Mouse (Mus musculus) embryonic facial prominence, embryonic 13.5 days (tissue): Measurements from ENCODE around the gene 9530003J23Rik. TPM values are rescaled to one million over a fixed set of nuclear protein-coding genes. Genes with fewer than 3 reads are reported as not detected.
"Not testable (repeated sequence)": the region's sequence is repeated elsewhere in the genome, so short reads cannot be mapped to it uniquely, and the experiment has no call there.

Source experiments
- ATAC-seq: fragments of 200-750 bp; cut with Nextera tagmentation; 2 replicates; pipeline ENCODE4 v1.8.0; 2017; ENCODE audit warnings: low read depth; ENCODE audit not compliant: insufficient number of reproducible peaks, insufficient read depth, low FRiP score, low TSS enrichment
- H3K27ac ChIP-seq: fragments of 300-500 bp; sonication (generic); 2 replicates; pipeline ENCODE4 v1.5.1; 2015; ENCODE audit warnings: moderate library complexity, mild to moderate bottlenecking, inconsistent platforms
- H3K27me3 ChIP-seq: fragments of 300-500 bp; sonication (generic); 2 replicates; pipeline ENCODE4 v1.6.1; 2015; ENCODE audit warnings: mild to moderate bottlenecking, inconsistent platforms
- H3K36me3 ChIP-seq: fragments of 300-500 bp; sonication (generic); 2 replicates; pipeline ENCODE4 v1.6.1; 2015; ENCODE audit warnings: mild to moderate bottlenecking, inconsistent platforms
- H3K4me1 ChIP-seq: fragments of 300-500 bp; sonication (generic); 2 replicates; pipeline ENCODE4 v1.6.1; 2015; ENCODE audit warnings: inconsistent platforms
- H3K4me2 ChIP-seq: fragments of 300-500 bp; sonication (generic); 2 replicates; pipeline ENCODE4 v1.6.1; 2015; ENCODE audit warnings: moderate library complexity, mild to moderate bottlenecking, inconsistent platforms
- H3K4me3 ChIP-seq: fragments of 300-500 bp; sonication (generic); 2 replicates; pipeline ENCODE4 v1.5.1; 2015; ENCODE audit warnings: mild to moderate bottlenecking, inconsistent platforms
- H3K9ac ChIP-seq: fragments of 300-500 bp; sonication (generic); 2 replicates; pipeline ENCODE4 v1.6.1; 2015; ENCODE audit warnings: mild to moderate bottlenecking, inconsistent platforms
- H3K9me3 ChIP-seq: fragments of 300-500 bp; sonication (generic); 2 replicates; pipeline ENCODE4 v1.6.1; 2016; ENCODE audit warnings: inconsistent platforms
- WGBS: fragments of 180-500 bp; shearing (Covaris S2); methylation state at CpG from one replicate; pipeline ENCODE4 v1.1.7; 2015; ENCODE audit warnings: mixed read lengths; 5-methylcytosine and 5-hydroxymethylcytosine counted together
- polyA plus RNA-seq: library from polyadenylated mRNA; unstranded; fragments of >200 nt; fragmentation: Nextera tagmentation; extraction: Ambion mirVana; gene quantifications from 2 replicates; pipeline ENCODE4 v1.2.1, GENCODE M21; 2015

9530003J23Rik gene
- polyA plus RNA-seq, 1 experiment from 2014 or later: not detected

DNA sequence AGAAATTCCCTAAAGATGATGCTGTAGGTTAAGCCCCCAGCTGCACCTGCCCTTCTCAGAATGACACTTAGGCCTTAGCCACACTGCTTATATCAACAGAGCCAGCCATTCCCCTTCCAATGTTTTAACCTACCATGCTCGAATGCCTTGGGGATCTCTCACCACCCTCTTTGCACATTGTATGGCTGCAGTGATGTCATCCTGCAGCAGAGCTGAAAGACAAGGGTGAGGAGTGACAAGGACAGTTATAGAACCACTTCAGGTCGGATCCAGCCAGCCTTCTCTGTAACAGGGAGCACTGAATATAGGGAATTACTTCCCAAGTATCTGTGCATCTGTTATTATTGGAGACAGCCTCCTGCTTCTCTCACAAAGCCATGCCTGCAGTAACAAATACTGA lies 40.0 kb upstream of the 9530003J23Rik start:
- H3K9me3 ChIP-seq, H3K27me3 ChIP-seq, H3K36me3 ChIP-seq, H3K27ac ChIP-seq, H3K4me2 ChIP-seq, H3K9ac ChIP-seq, H3K4me3 ChIP-seq, H3K4me1 ChIP-seq, ATAC-seq: not testable (repeated sequence)
- WGBS: 46% methylated on average over 2 of the region's 2 CpGs

DNA sequence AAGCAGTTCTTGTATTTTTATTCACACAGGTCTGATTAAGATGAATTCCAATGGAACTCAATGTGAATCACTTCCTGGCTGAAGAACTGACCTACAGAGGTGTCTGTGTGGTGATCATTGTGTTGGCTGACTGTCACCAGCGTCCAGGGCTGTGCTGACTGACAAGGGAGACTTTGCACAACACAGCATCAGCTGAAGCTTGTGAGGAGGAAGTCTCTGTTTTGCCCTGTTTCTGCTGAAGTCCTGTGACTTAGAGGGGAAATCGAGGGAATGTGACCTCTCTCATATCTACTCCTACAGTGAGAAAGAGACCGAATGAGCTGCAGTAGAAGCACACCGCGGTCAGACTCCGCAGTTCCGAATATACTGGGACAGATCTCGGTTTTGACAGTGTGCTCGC lies 39.3 kb upstream of the 9530003J23Rik start:
- not testable (repeated sequence) for H3K9ac ChIP-seq, H3K4me2 ChIP-seq, H3K27ac ChIP-seq, H3K9me3 ChIP-seq, H3K4me1 ChIP-seq, ATAC-seq, H3K4me3 ChIP-seq, H3K27me3 ChIP-seq, H3K36me3 ChIP-seq
- WGBS: 83% methylated on average over 9 of the region's 9 CpGs

DNA sequence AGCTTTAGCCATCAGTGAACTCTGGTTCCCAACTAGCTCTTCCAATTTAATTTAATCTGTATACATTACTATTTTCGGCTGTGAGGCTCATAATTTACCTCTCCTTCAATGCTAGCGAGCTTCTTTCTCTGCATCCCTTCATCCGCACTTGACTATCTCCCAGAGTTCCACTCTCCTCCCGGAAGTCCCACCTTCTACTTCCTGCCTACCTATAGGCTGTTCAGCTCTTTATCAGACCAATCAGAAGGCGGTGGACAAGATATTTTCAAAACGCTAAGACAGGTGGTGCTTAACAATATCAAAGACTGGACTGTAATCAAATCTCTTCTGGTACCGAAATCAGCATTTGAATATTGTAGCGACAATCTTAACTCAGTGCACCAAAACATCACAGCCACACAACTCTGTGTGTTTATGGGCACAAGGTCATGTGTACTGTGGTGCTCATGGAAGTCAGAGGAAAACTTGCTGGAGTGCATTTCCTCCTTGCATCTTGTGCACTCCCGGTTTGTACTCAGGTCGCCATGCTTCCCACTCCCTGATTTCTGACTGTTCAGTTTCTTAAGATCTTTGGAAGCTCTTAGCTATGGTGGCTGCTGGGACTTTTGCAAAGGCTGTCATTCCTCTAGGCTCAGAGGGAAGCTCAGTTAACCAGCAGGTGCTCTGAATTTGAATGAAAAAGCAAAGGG lies 37.3 kb upstream of the 9530003J23Rik start:
- WGBS: 76% methylated on average over 10 of the region's 10 CpGs
- H3K4me2 ChIP-seq: no peak overlapping the region

DNA sequence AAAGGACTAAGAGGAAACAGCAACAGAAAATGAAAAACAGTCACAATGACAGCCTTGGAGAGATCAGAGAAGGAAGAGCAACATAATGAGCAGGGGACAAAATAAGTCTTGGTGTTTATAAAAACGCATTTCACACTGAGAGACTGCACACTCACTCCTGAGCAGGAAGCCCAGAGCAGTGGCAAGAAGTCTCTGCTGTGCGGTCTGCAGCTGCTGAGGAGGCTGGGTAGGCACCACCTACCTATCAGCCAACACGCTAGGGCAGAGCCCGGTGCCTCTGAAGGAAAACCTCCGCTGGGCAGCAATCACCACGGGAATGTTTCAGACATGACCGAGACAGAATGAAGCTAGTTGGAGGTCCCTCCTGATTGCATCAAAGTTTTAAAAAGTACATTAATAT lies 36.1 kb upstream of the 9530003J23Rik start:
- 77% methylated on average over 4 of the region's 7 CpGs for WGBS
- not testable (repeated sequence) for H3K9me3 ChIP-seq, H3K4me2 ChIP-seq, H3K27ac ChIP-seq, H3K4me3 ChIP-seq, ATAC-seq, H3K27me3 ChIP-seq, H3K9ac ChIP-seq, H3K4me1 ChIP-seq, H3K36me3 ChIP-seq

More for the DNA sequence above, 37.3 kb upstream of the 9530003J23Rik start:
- no peak overlapping the region for H3K9ac ChIP-seq
- no peak overlapping the region for H3K27ac ChIP-seq
- H3K27me3 ChIP-seq: no peaks in the 10 kb centered on the region
- H3K4me1 ChIP-seq: no peaks in the 10 kb centered on the region
- no peak overlapping the region for H3K4me3 ChIP-seq
- no peaks in the 10 kb centered on the region for H3K9me3 ChIP-seq
- H3K36me3 ChIP-seq: no peaks in the 10 kb centered on the region
- ATAC-seq: no peak

DNA sequence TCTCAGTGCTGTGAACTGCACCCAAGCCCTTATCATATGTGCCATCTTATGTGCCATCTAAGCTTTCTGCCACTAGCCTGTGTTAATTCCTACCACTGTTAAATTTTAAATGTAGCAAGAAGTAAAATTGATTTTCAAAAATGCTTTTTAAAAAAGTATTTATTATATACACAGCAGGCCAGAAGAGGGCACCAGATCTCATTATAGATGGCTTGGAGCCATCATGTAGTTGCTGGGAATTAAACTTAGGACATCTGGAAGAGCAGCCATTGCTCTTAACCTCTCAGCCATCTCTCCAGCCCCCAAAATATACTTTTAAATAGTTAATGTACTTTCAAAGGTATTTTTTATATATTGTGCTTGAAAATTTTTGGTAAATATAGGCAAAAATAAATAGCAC lies 33.5 kb upstream of the 9530003J23Rik start:
- Histone ChIP-seq H3K4me3 (no peak overlapping the region), H3K27me3 (no peaks in the 10 kb centered on the region), H3K36me3 (no peaks in the 10 kb centered on the region), H3K4me2 (no peak overlapping the region), H3K4me1 (no peaks in the 10 kb centered on the region), H3K9me3 (no peaks in the 10 kb centered on the region), H3K9ac (no peak overlapping the region), H3K27ac (no peak overlapping the region)
- no peak for ATAC-seq

DNA sequence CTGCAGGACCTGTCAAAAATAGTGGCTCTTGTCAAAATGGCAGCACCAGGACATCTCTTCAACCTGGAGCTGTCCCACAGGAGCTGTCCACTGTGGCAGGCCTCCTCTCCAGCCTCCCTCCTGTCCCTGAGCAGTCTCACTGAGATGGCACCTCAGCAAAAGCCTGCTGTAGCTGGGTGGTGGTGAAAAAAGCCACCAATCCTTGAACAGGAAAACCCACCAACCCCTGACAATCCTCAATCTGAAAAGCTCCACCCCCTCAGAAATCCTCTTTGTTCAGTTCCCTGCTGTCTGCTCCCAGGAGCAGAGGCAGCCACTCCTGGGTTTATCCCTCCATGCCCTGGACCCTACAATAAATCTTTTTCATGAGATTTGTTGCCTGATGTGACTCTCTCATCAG lies 21.4 kb upstream of the 9530003J23Rik start:
- peaks cover 12% of the 10 kb centered on the region; the same call in 1 of the 2 replicates for H3K9me3 ChIP-seq
- no peaks in the 10 kb centered on the region for H3K36me3 ChIP-seq
- no peak overlapping the region for H3K9ac ChIP-seq
- no peaks in the 10 kb centered on the region for H3K27me3 ChIP-seq
- H3K4me1 ChIP-seq: no peaks in the 10 kb centered on the region
- no peak overlapping the region for H3K4me3 ChIP-seq
- no peak for ATAC-seq
- H3K27ac ChIP-seq: no peak overlapping the region
- H3K4me2 ChIP-seq: no peak overlapping the region

DNA sequence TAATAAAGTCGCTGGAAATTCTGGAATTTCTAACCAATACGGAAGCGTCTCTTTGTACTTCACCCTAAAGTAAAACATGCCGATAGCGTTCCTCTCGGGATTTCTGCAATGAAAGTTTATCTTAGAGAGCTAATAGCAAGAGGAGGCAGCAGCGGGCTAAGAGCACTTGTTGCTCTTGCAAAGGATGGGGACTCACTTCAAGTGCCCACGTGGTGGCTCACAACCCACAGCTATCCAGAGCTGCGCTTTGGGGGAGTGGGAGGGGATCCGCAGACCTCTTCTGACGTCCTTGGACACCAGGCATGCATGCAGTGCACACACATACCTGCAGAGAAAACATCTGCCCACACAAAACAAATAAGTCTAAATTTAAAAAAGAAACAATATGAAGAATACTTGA lies 2.6 kb downstream of the 9530003J23Rik start:
- Histone ChIP-seq H3K4me2 (no peak overlapping the region), H3K4me3 (no peak overlapping the region), H3K36me3 (no peaks in the 10 kb centered on the region), H3K27ac (no peak overlapping the region), H3K9me3 (no peaks in the 10 kb centered on the region), H3K9ac (no peak overlapping the region), H3K27me3 (no peaks in the 10 kb centered on the region), H3K4me1 (no peaks in the 10 kb centered on the region)
- 58% methylated on average over 11 of the region's 11 CpGs for WGBS
- ATAC-seq: no peak

DNA sequence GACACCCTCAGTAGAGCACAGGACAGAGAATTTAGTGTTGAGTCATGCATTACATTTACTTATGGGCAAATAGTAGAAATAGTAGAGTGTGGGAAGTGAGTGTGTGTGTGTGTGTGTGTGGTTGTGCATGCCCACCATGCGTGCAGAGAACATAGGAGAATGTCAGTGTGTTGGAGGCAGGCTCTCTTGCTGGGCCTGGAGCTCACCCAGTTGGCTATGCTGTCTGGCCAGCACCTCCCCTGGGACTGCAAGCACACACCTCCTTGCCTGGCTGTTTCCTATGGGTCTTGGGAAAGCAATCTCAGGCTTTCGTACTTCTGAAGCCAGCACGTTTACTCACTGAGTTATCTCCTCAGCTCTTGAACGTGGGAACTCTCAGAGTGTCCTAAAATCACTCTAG lies 3.7 kb downstream of the 9530003J23Rik start:
- H3K27me3 ChIP-seq: no peaks in the 10 kb centered on the region; the same call in 1 of the 2 replicates
- H3K9me3 ChIP-seq: no peaks in the 10 kb centered on the region
- no peak overlapping the region for H3K4me3 ChIP-seq
- H3K4me1 ChIP-seq: no peaks in the 10 kb centered on the region
- ATAC-seq: no peak
- H3K4me2 ChIP-seq: no peak overlapping the region
- 77% methylated on average over 4 of the region's 4 CpGs for WGBS
- H3K27ac ChIP-seq: no peak overlapping the region
- no peak overlapping the region for H3K9ac ChIP-seq
- H3K36me3 ChIP-seq: no peaks in the 10 kb centered on the region

DNA sequence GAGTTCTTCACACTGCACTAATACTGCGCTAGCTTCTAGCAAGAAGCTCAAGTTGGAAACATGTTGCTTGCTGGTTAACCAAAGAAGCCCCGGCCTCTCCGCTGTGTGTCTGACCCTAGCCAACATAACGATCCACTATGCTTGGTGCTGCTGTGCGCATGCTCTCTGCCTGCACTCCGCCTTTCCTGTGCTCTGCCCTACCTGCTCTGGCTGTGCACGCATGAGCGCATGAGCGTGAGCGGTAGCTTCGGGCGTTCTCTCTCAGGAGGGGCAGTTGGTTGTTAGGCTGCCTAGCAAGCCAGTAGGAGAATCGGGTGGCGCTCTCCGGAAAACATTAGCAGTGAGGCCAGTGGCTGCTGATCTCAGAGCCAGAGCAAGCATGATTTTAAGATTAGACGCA lies 8.7 kb downstream of the 9530003J23Rik start:
- Histone ChIP-seq H3K36me3 (no peaks in the 10 kb centered on the region), H3K9ac (no peak overlapping the region), H3K9me3 (no peaks in the 10 kb centered on the region), H3K27ac (no peak overlapping the region), H3K4me2 (peak overlapping the region; percentile 19; the same call in 1 of the 2 replicates), H3K4me1 (peaks cover 2% of the 10 kb centered on the region; the same call in 1 of the 2 replicates), H3K27me3 (no peaks in the 10 kb centered on the region; the same call in 1 of the 2 replicates), H3K4me3 (no peak overlapping the region)
- ATAC-seq: no peak
- 62% methylated on average over 16 of the region's 16 CpGs for WGBS

DNA sequence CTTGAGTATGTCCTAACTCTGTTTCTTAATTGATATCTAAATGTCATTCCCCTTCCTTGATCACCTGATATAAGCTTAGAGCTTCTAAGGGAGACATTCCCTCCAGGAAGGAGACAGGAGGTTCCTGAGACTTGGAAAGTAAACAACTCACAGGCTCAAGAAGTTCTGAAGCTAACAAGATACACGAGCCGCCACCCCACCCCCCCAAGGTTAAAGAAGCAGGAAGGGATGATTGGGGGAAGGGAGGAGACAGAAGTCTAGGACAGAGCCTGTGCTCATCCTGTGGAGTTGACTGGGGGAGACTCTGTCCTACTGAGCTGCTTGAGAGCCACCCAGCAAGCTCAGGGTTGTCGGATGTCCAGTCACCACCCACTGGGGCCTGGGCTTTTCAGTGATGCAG lies 12.5 kb downstream of the 9530003J23Rik start:
- Histone ChIP-seq H3K27ac (no peak overlapping the region), H3K4me2 (no peak overlapping the region), H3K4me1 (peaks cover 16% of the 10 kb centered on the region), H3K9ac (no peak overlapping the region), H3K9me3 (no peaks in the 10 kb centered on the region), H3K4me3 (no peak overlapping the region), H3K27me3 (no peaks in the 10 kb centered on the region; the same call in 1 of the 2 replicates), H3K36me3 (peaks cover 19% of the 10 kb centered on the region)
- no peak for ATAC-seq
- 89% methylated on average over 3 of the region's 3 CpGs for WGBS

DNA sequence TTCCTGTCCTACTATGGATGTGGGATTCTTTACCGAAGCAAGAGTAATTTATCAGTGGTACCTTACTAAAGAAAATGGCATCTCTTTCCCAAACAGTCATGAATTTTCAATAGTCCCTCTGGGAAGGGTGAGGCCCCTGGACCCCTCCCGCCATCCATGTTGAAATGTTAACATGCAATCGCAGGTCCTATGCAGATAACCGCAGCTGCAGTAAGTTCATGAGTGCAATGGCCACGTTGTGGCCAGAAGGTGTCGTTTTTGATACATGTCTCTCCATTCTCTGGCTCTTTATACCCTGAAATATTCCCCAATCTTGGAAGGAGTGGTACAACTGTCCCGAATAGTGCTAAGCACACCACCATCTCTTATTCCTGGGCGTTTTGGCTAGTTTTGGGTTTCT lies 13.4 kb downstream of the 9530003J23Rik start:
- 51% methylated on average over 8 of the region's 8 CpGs for whole genome bisulfite sequencing
- ATAC-seq: no peak
- H3K9me3 ChIP-seq: no peaks in the 10 kb centered on the region
- H3K27me3 ChIP-seq: no peaks in the 10 kb centered on the region
- H3K36me3 ChIP-seq: peaks cover 26% of the 10 kb centered on the region
- no peak overlapping the region for H3K27ac ChIP-seq
- H3K4me3 ChIP-seq: peak overlapping the region; percentile 80
- peaks cover 16% of the 10 kb centered on the region for H3K4me1 ChIP-seq
- H3K9ac ChIP-seq: no peak overlapping the region
- peak overlapping the region; percentile 91 for H3K4me2 ChIP-seq

DNA sequence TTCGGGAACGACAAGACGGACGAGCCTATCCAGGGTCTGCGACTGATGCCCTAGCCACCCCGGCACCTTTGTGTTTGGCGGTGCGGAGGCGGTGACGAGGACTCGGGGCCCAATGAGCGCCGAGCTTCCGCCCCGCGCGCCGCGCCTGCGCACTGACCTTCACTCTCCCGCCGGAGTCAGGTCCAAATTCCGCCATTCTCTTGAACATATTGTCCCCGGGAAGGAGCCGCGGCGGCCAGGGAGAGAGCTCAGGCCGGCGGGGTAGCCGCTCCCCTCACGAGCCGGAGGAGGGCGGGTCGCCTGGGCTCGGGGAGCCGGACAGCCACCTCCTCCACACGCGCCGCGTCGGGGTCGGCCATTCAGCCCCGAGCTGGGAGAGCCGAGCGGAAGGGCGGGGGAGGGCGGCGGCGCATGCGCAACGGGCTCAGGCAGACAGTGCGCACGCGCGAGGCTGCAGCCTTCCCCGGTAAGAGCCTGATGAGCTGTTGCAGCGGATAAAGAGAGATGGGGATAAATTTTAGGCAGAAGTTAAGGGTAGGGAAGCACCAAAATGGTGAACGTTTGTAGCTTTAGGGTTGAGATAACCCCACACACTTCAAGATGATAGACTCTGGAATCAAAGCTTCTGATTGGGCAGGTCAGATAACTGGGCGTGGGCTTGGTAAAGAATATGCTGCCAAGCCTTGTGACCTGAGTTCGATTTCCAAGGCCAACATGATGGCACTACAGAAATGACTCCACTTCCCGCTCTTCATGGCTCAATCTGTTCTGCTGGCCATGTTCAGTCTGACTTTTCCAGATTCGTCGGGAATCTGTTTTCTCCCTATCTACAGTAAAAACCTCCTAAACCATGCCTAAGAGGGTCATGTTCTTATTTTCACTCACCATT lies 14.2 kb downstream of the 9530003J23Rik start, which contains the start of gene Yeats4:
Gene Yeats4 (minus strand): TSS at position 406 of the 889 bp plus-strand sequence.
- peak; percentile 93 for ATAC-seq
- no peaks in the 10 kb centered on the region for H3K27me3 ChIP-seq
- peak within 1 kb of the TSS; percentile 80 for H3K4me3 ChIP-seq
- H3K27ac ChIP-seq: peak within 1 kb of the TSS; percentile 98
- H3K9ac ChIP-seq: peak within 1 kb of the TSS; percentile 96
- peaks cover 34% of the 10 kb centered on the region for H3K36me3 ChIP-seq
- WGBS: 1% methylated on average over 63 of the region's 63 CpGs
- H3K4me2 ChIP-seq: peak within 1 kb of the TSS; percentile 91
- H3K4me1 ChIP-seq: peaks cover 16% of the 10 kb centered on the region
- no peaks in the 10 kb centered on the region for H3K9me3 ChIP-seq
